Mouse (Mus musculus): ENCODE measurements around the gene Myl7. TPM values are rescaled to one million over a fixed set of nuclear protein-coding genes. Genes with fewer than 3 reads are reported as not detected.
A peak's percentile ranks its signal among the peaks of the same experiment; 100 is the strongest.

The Myl7 gene
- total and polyA plus RNA-seq, 2 experiments from 2014 or later: not detected

- TF ChIP-seq CTCF (IDR thresholded peaks at IDR 0.05; ENCODE audit: low read depth): peak; percentile 93
- DNase-seq (ENCODE audit: low spot score): peak; percentile 86
- Histone ChIP-seq H3K27ac (no peak overlapping the region), H3K9me3 (ENCODE audit: low read length) (no peaks in the 10 kb centered on the region), H3K9ac (replicated peaks; ENCODE audit: low read length) (no peak overlapping the region), H3K4me3 (ENCODE audit: low read length) (no peak overlapping the region), H3K27me3 (ENCODE audit: insufficient read depth, low read length) (no peaks in the 10 kb centered on the region), H3K4me1 (ENCODE audit: insufficient read depth, low read length) (no peaks in the 10 kb centered on the region), H3K36me3 (ENCODE audit: insufficient read depth, low read length) (no peaks in the 10 kb centered on the region), H3K4me2 (ENCODE audit: low read depth, low read length) (no peak overlapping the region)
- 15% methylated on average over 9 of the region's 9 CpGs for WGBS
- ATAC-seq: peak; percentile 34; the same call in 1 of the 2 replicates
These were observed 12.4 kb downstream of the Myl7 start for GRCm38 (mm10) chr11:5886187-5886586.

GRCm38 (mm10) chr11:5882518-5882917 lies 16.1 kb downstream of the Myl7 start:
- Histone ChIP-seq H3K9me3 (ENCODE audit: low read length) (no peaks in the 10 kb centered on the region), H3K4me1 (ENCODE audit: insufficient read depth, low read length) (peaks cover under 1% of the 10 kb centered on the region; the same call in 1 of the 2 replicates), H3K4me3 (ENCODE audit: low read length) (no peak overlapping the region), H3K27me3 (ENCODE audit: insufficient read depth, low read length) (no peaks in the 10 kb centered on the region), H3K27ac (no peak overlapping the region), H3K36me3 (ENCODE audit: insufficient read depth, low read length) (no peaks in the 10 kb centered on the region), H3K4me2 (ENCODE audit: low read depth, low read length) (no peak overlapping the region), H3K9ac (replicated peaks; ENCODE audit: low read length) (no peak overlapping the region)
- 82% methylated on average over 8 of the region's 8 CpGs for WGBS
- no peak for DNase-seq (ENCODE audit: low spot score)
- ATAC-seq: no peak
- no peak for TF ChIP-seq CTCF (IDR thresholded peaks at IDR 0.05; ENCODE audit: low read depth)

- 49% methylated on average over 5 of the region's 5 CpGs for WGBS
- H3K4me3 ChIP-seq (ENCODE audit: low read length): no peak overlapping the region
- H3K27me3 ChIP-seq (ENCODE audit: insufficient read depth, low read length): no peaks in the 10 kb centered on the region
- no peaks in the 10 kb centered on the region for H3K9me3 ChIP-seq (ENCODE audit: low read length)
- H3K27ac ChIP-seq: no peak overlapping the region
- TF ChIP-seq CTCF (IDR thresholded peaks at IDR 0.05; ENCODE audit: low read depth): peak; percentile 90
- peaks cover 7% of the 10 kb centered on the region; the same call in 1 of the 2 replicates for H3K4me1 ChIP-seq (ENCODE audit: insufficient read depth, low read length)
- no peak overlapping the region for H3K4me2 ChIP-seq (ENCODE audit: low read depth, low read length)
- ATAC-seq (no peak), DNase-seq (ENCODE audit: low spot score) (peak; percentile 79)
- H3K9ac ChIP-seq (replicated peaks; ENCODE audit: low read length): no peak overlapping the region
- H3K36me3 ChIP-seq (ENCODE audit: insufficient read depth, low read length): peaks cover 2% of the 10 kb centered on the region; the same call in 1 of the 2 replicates
These were observed 18.7 kb downstream of the Myl7 start for GRCm38 (mm10) chr11:5879905-5880304.

- H3K4me2 ChIP-seq (ENCODE audit: low read depth, low read length): peak overlapping the region; percentile 66
- peak overlapping the region; percentile 80 for H3K27ac ChIP-seq
- peak overlapping the region; percentile 61 for H3K4me3 ChIP-seq (ENCODE audit: low read length)
- no peak for TF ChIP-seq CTCF (IDR thresholded peaks at IDR 0.05; ENCODE audit: low read depth)
- DNase-seq (ENCODE audit: low spot score) (no peak), ATAC-seq (no peak)
- H3K4me1 ChIP-seq (ENCODE audit: insufficient read depth, low read length): peaks cover 7% of the 10 kb centered on the region; the same call in 1 of the 2 replicates
- H3K36me3 ChIP-seq (ENCODE audit: insufficient read depth, low read length): peaks cover 12% of the 10 kb centered on the region
- 27% methylated on average over 8 of the region's 8 CpGs for WGBS
- no peaks in the 10 kb centered on the region for H3K9me3 ChIP-seq (ENCODE audit: low read length)
- no peaks in the 10 kb centered on the region for H3K27me3 ChIP-seq (ENCODE audit: insufficient read depth, low read length)
- peak overlapping the region; percentile 51 for H3K9ac ChIP-seq (replicated peaks; ENCODE audit: low read length)
These were observed 19.9 kb downstream of the Myl7 start for GRCm38 (mm10) chr11:5878661-5879060.

- no peaks in the 10 kb centered on the region for H3K27me3 ChIP-seq (ENCODE audit: insufficient read depth, low read length)
- no peaks in the 10 kb centered on the region for H3K9me3 ChIP-seq (ENCODE audit: low read length)
- TF ChIP-seq CTCF (IDR thresholded peaks at IDR 0.05; ENCODE audit: low read depth): no peak
- ATAC-seq: peak; percentile 99
- peaks cover 12% of the 10 kb centered on the region for H3K36me3 ChIP-seq (ENCODE audit: insufficient read depth, low read length)
- H3K4me3 ChIP-seq (ENCODE audit: low read length): peak within 1 kb of the TSS; percentile 61
- DNase-seq (ENCODE audit: low spot score): peak; percentile 98
- peak within 1 kb of the TSS; percentile 66 for H3K4me2 ChIP-seq (ENCODE audit: low read depth, low read length)
- H3K27ac ChIP-seq: peak within 1 kb of the TSS; percentile 80
- H3K4me1 ChIP-seq (ENCODE audit: insufficient read depth, low read length): peaks cover 7% of the 10 kb centered on the region; the same call in 1 of the 2 replicates
- under 1% methylated on average over 52 of the region's 52 CpGs for WGBS
- H3K9ac ChIP-seq (replicated peaks; ENCODE audit: low read length): peak within 1 kb of the TSS; percentile 51
These were observed 20.6 kb downstream of the Myl7 start, which contains the start of gene Pold2 for GRCm38 (mm10) chr11:5877921-5878526. Gene Pold2, minus strand, starts transcription at chr11:5878292.

GRCm38 (mm10) chr11:5877421-5877820 lies 21.2 kb downstream of the Myl7 start:
- Histone ChIP-seq H3K4me3 (ENCODE audit: low read length) (peak overlapping the region; percentile 61), H3K27me3 (ENCODE audit: insufficient read depth, low read length) (no peaks in the 10 kb centered on the region), H3K36me3 (ENCODE audit: insufficient read depth, low read length) (peaks cover 14% of the 10 kb centered on the region), H3K4me2 (ENCODE audit: low read depth, low read length) (peak overlapping the region; percentile 66), H3K27ac (no peak overlapping the region), H3K9ac (replicated peaks; ENCODE audit: low read length) (peak overlapping the region; percentile 51; the same call in 1 of the 2 replicates), H3K9me3 (ENCODE audit: low read length) (no peaks in the 10 kb centered on the region), H3K4me1 (ENCODE audit: insufficient read depth, low read length) (peaks cover 7% of the 10 kb centered on the region; the same call in 1 of the 2 replicates)
- ATAC-seq (no peak), DNase-seq (ENCODE audit: low spot score) (no peak)
- whole genome bisulfite sequencing: 1% methylated on average over 5 of the region's 5 CpGs
- no peak for TF ChIP-seq CTCF (IDR thresholded peaks at IDR 0.05; ENCODE audit: low read depth)

GRCm38 (mm10) chr11:5873192-5873591 lies 25.4 kb downstream of the Myl7 start:
- H3K36me3 ChIP-seq (ENCODE audit: insufficient read depth, low read length): peaks cover 23% of the 10 kb centered on the region
- ATAC-seq (no peak), DNase-seq (ENCODE audit: low spot score) (no peak)

More at GRCm38 (mm10) chr11:5873192-5873591, 25.4 kb downstream of the Myl7 start:
- no peaks in the 10 kb centered on the region for H3K27me3 ChIP-seq (ENCODE audit: insufficient read depth, low read length)
- no peak for TF ChIP-seq CTCF (IDR thresholded peaks at IDR 0.05; ENCODE audit: low read depth)
- H3K4me1 ChIP-seq (ENCODE audit: insufficient read depth, low read length): peaks cover 7% of the 10 kb centered on the region; the same call in 1 of the 2 replicates
- H3K9ac ChIP-seq (replicated peaks; ENCODE audit: low read length): no peak overlapping the region
- H3K4me3 ChIP-seq (ENCODE audit: low read length): no peak overlapping the region
- no peak overlapping the region for H3K4me2 ChIP-seq (ENCODE audit: low read depth, low read length)
- H3K9me3 ChIP-seq (ENCODE audit: low read length): no peaks in the 10 kb centered on the region
- WGBS: 97% methylated on average over 9 of the region's 9 CpGs
- H3K27ac ChIP-seq: no peak overlapping the region
